Mouse (Mus musculus) spleen, postnatal 10 days (tissue): Measurements from ENCODE around the gene Elmo3.

Experiments used
- DNase-seq, 2 experiments: peaks; one replicate each; pipeline ENCODE4 v3.0.0; 2021 to 2022; ENCODE audit warnings: low spot score in 2 of 2

Elmo3 gene

DNA sequence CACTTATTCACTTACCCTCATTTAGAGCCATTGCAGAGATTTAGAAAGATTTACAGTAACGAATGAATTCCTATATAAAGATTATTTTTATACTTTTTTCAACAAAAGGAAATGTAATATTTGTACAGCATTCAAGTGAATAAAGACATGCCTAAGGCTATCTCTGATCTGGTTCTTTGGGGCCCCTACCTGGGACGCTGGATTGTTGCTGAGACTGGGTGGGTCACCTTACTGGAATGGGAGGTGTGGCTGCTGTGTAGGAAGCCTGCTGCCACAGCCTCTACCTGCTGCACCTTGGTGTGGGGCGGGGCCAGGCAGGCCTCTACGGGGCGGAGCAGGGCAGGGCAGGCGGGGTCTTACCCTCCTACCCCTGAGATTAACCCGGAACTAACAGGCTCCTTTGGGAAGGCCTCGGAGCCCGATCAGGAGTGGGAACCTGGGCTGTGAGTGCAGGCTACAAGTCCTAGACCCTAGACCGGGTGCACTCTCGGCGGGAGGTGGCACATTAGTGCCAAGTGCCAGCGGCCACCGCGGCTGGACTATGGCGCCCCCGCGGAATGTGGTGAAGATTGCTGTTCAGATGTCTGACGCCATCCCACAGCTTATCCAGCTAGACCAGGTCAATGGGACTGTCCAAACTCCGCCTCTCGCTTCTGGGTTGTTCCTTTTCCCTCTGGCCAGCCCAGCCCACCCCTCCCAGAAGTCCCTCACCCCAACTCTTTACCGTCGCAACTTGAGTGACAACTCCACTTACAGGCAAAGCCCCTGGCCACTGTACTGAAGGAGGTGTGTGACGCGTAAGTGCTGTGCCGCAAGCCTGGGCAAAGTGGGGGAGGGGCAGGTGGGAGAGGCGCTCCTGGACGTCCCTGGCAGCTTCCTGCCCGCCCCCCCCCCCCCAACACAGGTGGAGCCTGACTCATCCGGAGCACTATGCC, at the start of gene Elmo3:
Elmo3 (plus strand) TSS at position 391 of the 935 bp plus-strand sequence.
- peak; percentile 64 to 66 for DNase-seq

DNA sequence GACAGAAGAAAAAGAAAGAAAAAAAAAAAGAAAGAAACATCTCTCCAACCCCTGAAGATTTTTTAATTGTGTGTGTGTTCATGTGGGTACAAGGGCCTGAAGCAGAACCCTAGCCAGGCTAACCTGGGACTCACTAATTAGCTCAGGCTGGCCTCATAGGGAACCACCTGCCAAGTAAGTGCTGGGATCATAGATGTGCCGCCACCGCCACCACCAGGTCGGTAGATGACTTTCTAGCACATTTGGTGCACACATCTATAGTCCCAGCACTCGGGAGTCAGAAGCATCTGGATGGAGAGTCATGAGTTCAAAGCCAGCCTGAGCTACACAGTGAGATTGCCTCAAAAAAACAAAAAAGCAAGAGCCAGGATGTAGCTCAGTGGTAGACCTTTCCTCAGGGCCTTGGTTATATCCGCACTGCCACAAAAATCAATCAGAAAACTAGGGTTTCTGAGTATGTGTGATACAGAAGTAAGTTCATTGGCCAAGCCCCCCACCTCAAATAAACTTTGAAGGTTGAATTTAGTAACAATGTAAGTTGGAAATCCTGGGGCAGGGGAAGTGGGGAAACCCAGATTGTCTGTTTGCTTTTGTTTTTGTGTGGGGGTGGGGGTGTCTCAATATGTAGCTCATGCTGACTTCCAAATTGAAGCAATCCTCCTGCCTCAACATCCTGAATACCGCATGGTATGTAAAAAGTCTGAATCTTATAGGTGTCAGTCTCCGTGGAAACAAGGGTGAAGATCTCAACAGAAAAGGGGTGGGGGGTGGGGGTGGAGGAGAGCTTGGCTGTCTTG, 47.9 kb upstream of the Elmo3 start:
- DNase-seq = no peak

DNA sequence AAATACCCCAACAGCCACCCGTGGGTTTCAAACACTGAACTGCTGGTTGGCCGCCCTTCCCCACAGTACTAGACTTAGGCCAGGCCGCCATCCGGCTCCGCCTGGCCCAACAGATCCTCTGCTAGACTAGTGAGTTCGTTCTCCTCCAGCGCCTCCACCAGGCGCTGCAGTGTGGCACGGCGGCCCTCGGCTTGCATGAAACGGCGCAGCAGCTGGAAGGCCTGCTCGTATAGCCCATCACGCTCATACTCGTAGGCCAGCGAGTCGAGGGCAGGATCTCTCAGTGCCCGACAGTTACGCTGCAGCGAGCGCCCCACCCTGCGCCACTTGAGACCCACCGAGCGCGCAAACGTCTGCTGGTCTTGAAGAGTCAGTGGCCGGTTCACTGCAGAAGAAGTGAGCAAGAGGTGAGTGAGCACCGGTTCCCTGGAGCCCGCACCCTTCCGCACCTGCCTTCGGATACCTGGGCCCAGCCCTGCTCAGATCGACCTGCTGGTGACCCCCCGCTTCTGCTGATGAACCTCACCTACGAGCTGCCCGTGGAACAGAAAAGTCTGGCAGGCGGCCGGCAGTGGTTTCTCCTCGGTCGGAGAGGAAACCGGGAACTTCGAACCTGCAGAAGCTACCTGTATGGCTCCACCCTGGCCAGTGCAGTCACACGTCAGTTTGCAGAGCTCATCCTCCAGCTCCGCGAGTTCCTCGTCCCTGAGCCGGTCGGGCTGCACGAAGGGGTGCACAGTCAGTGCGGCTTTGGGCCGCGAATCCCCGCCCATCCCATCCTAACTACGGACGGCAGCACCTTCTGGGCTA, 46.3 kb upstream of the Elmo3 start:
- DNase-seq = no peak

GRCm38 (mm10) chr8:105259721-105260320, 45.6 kb upstream of the Elmo3 start:
- peak; percentile 80 to 88 for DNase-seq

DNA sequence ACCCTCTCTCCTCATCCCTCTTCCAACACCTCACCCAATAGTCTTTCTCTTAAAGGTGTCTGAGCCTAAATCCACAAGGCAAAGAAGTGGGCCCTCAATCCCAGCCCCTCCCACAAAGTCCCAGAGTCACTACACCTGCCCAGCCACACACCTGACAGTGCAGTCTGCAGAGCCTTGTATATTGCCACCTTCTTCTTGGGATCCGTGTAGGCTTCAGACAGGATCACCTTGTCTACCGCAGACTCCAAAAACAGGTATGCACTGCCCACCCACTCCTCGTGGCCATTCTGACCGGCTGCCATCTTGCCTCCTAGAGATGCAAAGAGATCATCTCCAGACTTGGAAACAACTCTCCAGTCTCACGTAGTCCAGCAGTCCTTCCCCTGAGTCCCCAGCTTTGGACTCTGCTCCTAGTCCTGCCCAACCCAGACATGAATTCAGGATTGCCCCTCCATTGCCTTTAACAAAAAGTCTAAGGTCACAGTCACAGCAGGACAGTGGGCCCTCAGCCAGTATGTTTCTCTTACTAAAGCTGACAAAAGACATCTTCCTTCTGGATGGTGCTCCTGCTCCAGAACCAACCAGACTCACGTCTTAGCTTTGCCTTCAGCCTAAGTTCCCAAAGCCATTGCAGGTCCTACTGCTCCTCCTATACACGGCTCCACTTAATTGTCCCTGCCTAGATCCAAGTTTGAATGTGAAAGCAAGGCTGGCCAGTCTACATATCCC, 44.9 kb upstream of the Elmo3 start:
- no peak for DNase-seq

DNA sequence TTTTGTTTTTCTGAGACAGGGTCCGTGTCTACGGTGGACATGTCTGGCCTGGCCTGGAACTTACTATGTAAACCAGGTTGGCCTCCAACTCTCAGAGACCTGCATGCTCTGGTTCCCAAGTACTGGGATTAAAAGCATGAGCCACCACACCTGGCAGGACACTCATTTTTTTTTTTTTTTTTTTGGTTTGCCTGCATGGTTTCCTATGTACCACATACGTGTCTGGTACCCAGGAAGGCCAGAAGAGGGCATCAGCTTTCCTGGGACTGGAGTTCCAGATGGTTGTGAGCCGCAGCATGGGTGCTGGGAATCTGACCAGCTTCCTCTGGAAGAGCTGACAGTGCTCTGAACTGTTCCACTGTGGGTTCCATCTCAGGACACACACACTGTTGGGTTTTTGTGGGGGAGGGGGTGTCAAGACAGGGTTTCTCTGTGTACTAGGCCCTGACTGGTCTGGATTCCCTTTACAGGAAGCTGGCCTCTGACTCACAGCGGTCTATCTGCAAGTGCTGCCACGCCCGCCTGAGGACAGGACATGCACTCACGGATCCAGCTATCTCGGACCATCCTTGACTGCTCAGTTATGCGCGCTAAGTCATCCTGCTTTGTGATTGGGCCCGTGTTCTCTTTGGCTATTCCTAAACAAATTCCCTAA, 43.9 kb upstream of the Elmo3 start:
- DNase-seq = no peak

GRCm38 (mm10) chr8:105263244-105263912, 42.0 kb upstream of the Elmo3 start:
- no peak for DNase-seq

- DNase-seq = peak; percentile 70 to 83
These were observed 41.1 kb upstream of the Elmo3 start, which contains the start of the genes Tradd and Fbxl8 for GRCm38 (mm10) chr8:105264024-105264982. Gene Tradd, minus strand, starts transcription at chr8:105264609. Gene Fbxl8, plus strand, starts transcription at chr8:105264648.

- peak in 1 of 2 experiments; percentile 52 for DNase-seq
These were observed 40.3 kb upstream of the Elmo3 start for GRCm38 (mm10) chr8:105265128-105265527.

- DNase-seq = peak in 1 of 2 experiments; percentile 56
These were observed 38.6 kb upstream of the Elmo3 start for GRCm38 (mm10) chr8:105266775-105267174.

DNA sequence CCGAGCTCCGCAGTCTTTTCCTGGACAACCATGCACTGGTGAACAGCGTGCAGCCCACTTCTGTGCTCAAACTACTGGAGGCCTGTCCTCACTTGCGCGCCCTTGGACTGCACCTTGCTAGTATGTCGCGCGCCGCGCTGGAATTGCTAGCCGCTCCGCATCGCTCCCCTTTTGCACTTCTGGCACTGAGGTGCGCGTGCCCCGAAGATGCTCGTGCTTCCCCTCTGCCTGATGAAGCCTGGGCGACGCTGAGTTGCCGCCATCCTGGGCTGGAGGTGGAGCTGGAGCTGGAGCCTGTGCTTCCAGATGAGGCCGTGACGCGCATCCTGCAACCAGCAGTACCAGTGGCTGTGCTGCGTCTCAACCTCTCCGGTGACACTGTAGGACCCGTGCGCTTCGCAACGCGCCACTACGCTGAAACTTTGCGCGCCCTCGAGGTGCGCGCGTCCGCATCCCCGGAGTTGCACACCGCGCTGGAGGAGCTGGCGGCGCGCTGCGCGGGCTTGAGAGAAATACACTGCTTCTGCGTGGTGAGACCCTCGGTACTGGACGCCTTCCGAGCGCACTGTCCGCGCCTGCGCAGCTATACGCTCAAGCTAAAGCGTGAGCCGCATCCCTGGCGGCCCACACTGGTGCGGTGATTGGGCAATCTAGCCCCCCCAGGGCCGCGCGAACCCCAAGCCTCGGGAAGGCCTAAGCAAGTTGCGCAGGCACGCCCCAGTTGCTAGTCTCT, 36.9 kb upstream of the Elmo3 start:
- DNase-seq = peak in 1 of 2 experiments; percentile 24

DNA sequence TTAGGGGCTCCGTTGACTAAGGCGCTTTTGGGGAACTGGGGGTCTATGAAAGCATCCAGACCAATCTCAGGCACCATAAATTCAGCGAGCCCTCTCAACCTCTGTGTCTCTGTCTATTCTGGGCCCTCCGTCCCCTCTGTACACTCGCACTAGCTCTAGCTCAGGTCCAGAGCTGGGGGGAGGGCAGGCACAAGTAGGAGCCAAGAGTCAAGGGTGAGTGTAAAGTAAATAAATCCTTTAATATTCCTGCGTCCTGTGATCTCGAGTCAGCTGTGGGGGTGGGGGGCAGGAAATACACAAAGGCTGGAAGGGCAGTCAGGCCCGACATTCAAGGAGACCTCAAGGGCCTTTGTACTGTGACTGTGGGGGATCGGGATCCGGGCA, 36.3 kb upstream of the Elmo3 start:
- DNase-seq = no peak

DNA sequence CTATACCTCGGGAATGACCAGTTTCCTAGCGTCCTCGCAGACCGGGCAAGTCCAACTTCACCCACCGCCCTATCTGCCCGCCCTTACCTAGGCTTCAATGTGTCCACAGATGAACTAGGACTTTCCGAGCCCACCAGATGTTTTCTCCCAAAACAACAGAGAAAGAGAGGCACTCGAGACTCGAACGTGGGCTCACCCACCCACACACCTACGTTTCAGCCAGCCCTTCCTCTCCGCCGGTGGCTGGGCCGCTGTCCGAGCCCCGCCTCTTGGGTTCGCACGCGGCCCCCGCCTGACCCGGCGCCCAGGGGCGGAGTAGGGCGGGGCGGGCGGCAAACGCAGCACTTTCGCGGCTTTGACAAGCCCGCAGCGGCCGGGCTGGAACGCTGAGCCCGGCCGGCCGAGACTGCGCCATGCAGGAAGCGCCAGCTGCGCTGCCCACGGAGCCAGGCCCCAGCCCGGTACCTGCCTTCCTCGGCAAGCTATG, 35.9 kb upstream of the Elmo3 start, which contains the start of gene Hsf4:
Hsf4 (plus strand) TSS at position 341 of the 487 bp plus-strand sequence.
- DNase-seq = peak in 1 of 2 experiments; percentile 40

- no peak for DNase-seq
These were observed 35.1 kb upstream of the Elmo3 start for GRCm38 (mm10) chr8:105270101-105270915.

DNA sequence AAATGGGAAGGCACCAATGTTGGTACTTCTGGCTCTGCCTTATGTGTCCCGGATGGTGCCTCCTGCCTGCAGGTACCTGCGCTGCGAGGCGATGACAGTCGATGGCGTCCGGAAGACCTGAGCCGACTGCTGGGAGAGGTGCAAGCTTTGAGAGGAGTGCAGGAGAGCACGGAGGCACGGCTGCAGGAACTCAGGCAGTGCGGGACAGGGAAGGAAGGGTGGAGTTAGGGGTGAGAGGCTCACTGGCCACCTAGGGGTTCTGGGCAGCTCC, 34.5 kb upstream of the Elmo3 start:
- DNase-seq = no peak

- no peak for DNase-seq
These were observed 30.0 kb upstream of the Elmo3 start for GRCm38 (mm10) chr8:105275387-105275786.

- no peak for DNase-seq
These were observed 29.6 kb upstream of the Elmo3 start, which contains the start of gene Nol3 for GRCm38 (mm10) chr8:105275840-105276239. Gene Nol3, plus strand, starts transcription at chr8:105276140.
